Mouse (Mus musculus) stomach, embryonic 15.5 days (tissue): ENCODE measurements at regions not wholly inside any gene's neighbourhood (a gene's known extent, or its start where the extent isn't known, plus 50 kb on each side); places are given as distances from the start of the nearest gene placed in this dataset.

Experiments
- ATAC-seq: fragments of 200-750 bp; cut with Nextera tagmentation; 2 replicates; pipeline ENCODE4 v1.8.0; 2017; ENCODE audit warnings: low read depth, moderate number of reproducible peaks, moderate TSS enrichment; ENCODE audit not compliant: insufficient read depth, low FRiP score
- H3K27ac ChIP-seq: fragments of 300-500 bp; sonication (generic); 2 replicates; pipeline ENCODE4 v1.5.1; 2015; ENCODE audit warnings: mild to moderate bottlenecking, inconsistent platforms
- H3K27me3 ChIP-seq: fragments of 300-500 bp; sonication (generic); replicated peaks from 2 replicates; pipeline ENCODE4 v1.6.1; 2015; ENCODE audit warnings: inconsistent platforms
- H3K36me3 ChIP-seq: fragments of 300-500 bp; sonication (generic); 2 replicates; pipeline ENCODE4 v1.6.1; 2015; ENCODE audit warnings: inconsistent platforms
- H3K4me1 ChIP-seq: fragments of 300-500 bp; sonication (generic); 2 replicates; pipeline ENCODE4 v1.6.1; 2015; ENCODE audit warnings: inconsistent platforms
- H3K4me2 ChIP-seq: fragments of 300-500 bp; sonication (generic); 2 replicates; pipeline ENCODE4 v1.6.1; 2015; ENCODE audit warnings: mild to moderate bottlenecking, inconsistent platforms
- H3K4me3 ChIP-seq: fragments of 300-500 bp; sonication (generic); replicated peaks from 2 replicates; pipeline ENCODE4 v1.5.1; 2015; ENCODE audit warnings: inconsistent platforms
- H3K9ac ChIP-seq: fragments of 300-500 bp; sonication (generic); 2 replicates; pipeline ENCODE4 v1.6.1; 2015; ENCODE audit warnings: inconsistent platforms
- H3K9me3 ChIP-seq: fragments of 300-500 bp; sonication (generic); 2 replicates; pipeline ENCODE4 v1.6.1; 2016; ENCODE audit warnings: inconsistent platforms
- WGBS: fragments of 180-500 bp; shearing (Covaris S2); methylation state at CpG from one replicate; pipeline ENCODE4 v1.1.7; 2015; 5-methylcytosine and 5-hydroxymethylcytosine counted together

DNA sequence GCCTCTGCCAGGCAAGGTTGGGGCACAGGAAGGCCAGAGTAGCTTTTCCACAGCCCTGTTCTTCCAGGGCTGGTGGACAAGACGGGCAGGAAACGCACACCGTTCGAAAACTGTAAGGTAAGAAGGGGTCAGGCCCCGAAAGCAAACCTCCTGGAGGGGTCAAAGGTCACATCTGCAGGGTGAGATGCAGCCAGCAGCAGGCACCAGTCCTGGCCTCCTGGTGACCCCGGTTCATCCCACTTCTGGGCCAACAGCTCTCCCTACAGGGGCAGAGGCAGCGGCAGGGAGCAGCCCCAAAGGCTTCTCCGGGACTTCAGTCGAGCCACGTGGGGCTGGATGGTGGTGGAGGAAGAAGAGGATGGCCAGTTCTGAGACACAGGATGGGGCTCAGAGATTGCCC, 98.3 kb downstream of the Rplp1 start:
- WGBS: 39% methylated on average over 10 of the region's 10 CpGs
- 0 out of 2 replicates have a peak, but pooled peaks cover 6% of the 10 kb centered on the region for H3K4me1 ChIP-seq
- no peaks in the 10 kb centered on the region for H3K36me3 ChIP-seq
- no peak overlapping the region for H3K4me2 ChIP-seq
- no peak overlapping the region for H3K27ac ChIP-seq
- no peak for ATAC-seq
- no peaks in the 10 kb centered on the region for H3K9me3 ChIP-seq
- no peak overlapping the region for H3K9ac ChIP-seq
- H3K4me3 ChIP-seq: no peak overlapping the region
- no peaks in the 10 kb centered on the region for H3K27me3 ChIP-seq

DNA sequence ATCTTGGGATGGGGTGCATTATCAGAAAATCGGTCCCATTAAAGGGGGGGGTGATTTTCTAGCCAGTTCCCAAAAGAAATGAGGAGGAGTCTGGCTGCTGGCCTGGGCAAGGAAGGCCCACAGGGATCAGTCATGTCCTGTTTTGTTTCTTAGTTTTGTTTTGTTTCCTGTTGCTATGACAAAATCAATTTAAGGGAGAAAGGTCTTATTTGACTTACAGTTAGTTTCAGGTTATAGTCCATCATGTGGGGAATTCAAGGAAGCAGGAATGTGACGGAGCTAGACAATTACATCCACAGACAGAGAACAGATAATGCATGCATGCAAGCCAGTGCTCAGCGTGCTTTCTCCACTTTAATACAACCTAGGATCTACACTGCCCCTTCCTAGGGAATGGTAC, 101.1 kb downstream of the Rplp1 start:
- H3K4me1 ChIP-seq: peaks cover 8% of the 10 kb centered on the region; the same call in 1 of the 2 replicates
- no peak for ATAC-seq
- 75% methylated on average over 3 of the region's 3 CpGs for WGBS

DNA sequence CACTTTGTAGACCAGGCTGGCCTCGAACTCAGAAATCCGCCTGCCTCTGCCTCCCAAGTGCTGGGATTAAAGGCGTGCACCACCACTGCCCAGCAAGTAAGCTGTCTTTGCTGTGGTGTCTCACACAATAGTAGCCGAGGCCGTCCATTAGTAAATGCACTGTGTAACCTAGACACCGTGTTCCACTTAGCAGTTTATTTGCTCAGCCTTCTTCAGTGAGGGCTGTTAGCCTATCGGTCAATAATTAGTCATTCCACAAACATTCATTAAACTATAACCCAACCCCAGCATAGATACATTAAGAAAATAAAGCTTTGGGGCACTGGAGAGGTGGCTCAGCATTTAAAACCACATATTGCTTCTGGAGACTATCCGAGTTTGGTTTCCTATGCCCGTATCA, 102.0 kb downstream of the Rplp1 start:
- H3K9me3 ChIP-seq: no peaks in the 10 kb centered on the region
- H3K27ac ChIP-seq: peak overlapping the region; percentile 51; the same call in 1 of the 2 replicates
- H3K27me3 ChIP-seq: no peaks in the 10 kb centered on the region
- H3K9ac ChIP-seq: no peak overlapping the region
- 73% methylated on average over 9 of the region's 9 CpGs for WGBS
- no peaks in the 10 kb centered on the region for H3K36me3 ChIP-seq
- H3K4me1 ChIP-seq: peaks cover 16% of the 10 kb centered on the region; the same call in 1 of the 2 replicates
- H3K4me2 ChIP-seq: no peak overlapping the region
- H3K4me3 ChIP-seq: no peak overlapping the region
- peak; percentile 54 for ATAC-seq

More for the DNA sequence above, 101.1 kb downstream of the Rplp1 start:
- Histone ChIP-seq H3K9ac (no peak overlapping the region), H3K27ac (no peak overlapping the region), H3K4me2 (no peak overlapping the region), H3K4me3 (no peak overlapping the region), H3K9me3 (no peaks in the 10 kb centered on the region), H3K27me3 (no peaks in the 10 kb centered on the region), H3K36me3 (no peaks in the 10 kb centered on the region)

- 79% methylated on average over 4 of the region's 4 CpGs for WGBS
- Histone ChIP-seq H3K36me3 (no peaks in the 10 kb centered on the region), H3K27me3 (no peaks in the 10 kb centered on the region), H3K9me3 (no peaks in the 10 kb centered on the region), H3K4me3 (no peak overlapping the region), H3K27ac (no peak overlapping the region), H3K9ac (no peak overlapping the region), H3K4me1 (peaks cover 9% of the 10 kb centered on the region; the same call in 1 of the 2 replicates), H3K4me2 (no peak overlapping the region)
- no peak for ATAC-seq
Observed at GRCm38 (mm10) chr9:61810456-61810855, 103.9 kb downstream of the Rplp1 start.

GRCm38 (mm10) chr9:61808351-61809225, 105.8 kb downstream of the Rplp1 start:
- H3K27ac ChIP-seq: peak overlapping the region; percentile 71
- H3K4me3 ChIP-seq: no peak overlapping the region
- 59% methylated on average over 12 of the region's 12 CpGs for WGBS
- no peaks in the 10 kb centered on the region for H3K27me3 ChIP-seq
- H3K36me3 ChIP-seq: no peaks in the 10 kb centered on the region
- peak; percentile 94 for ATAC-seq
- peaks cover 9% of the 10 kb centered on the region; the same call in 1 of the 2 replicates for H3K4me1 ChIP-seq
- no peaks in the 10 kb centered on the region for H3K9me3 ChIP-seq
- H3K9ac ChIP-seq: no peak overlapping the region
- peak overlapping the region; percentile 20; the same call in 1 of the 2 replicates for H3K4me2 ChIP-seq

DNA sequence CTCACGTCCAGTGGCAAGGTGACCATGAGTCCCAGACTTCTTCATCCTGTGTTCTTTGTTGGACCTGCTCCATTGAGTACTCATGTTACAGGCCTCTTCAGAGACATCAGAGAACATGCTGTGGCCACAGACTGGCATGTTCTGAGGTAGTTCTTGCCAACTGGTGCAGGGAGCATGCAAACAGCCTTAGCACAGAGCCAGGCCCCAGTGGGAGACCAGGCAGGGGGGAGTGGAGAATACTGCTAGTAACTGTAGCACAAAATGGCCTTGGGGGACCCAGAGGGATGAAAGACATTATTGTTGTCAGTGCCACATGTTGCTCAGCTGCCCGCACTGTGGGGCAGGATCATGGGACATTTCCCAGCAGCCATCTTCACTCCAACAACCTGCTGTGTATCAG, 108.4 kb downstream of the Rplp1 start:
- Histone ChIP-seq H3K4me3 (no peak overlapping the region), H3K4me2 (no peak overlapping the region), H3K9ac (no peak overlapping the region), H3K27ac (no peak overlapping the region), H3K4me1 (peaks cover 9% of the 10 kb centered on the region; the same call in 1 of the 2 replicates), H3K36me3 (no peaks in the 10 kb centered on the region), H3K9me3 (no peaks in the 10 kb centered on the region), H3K27me3 (no peaks in the 10 kb centered on the region)
- WGBS: 89% methylated on average over 2 of the region's 2 CpGs
- ATAC-seq: no peak

DNA sequence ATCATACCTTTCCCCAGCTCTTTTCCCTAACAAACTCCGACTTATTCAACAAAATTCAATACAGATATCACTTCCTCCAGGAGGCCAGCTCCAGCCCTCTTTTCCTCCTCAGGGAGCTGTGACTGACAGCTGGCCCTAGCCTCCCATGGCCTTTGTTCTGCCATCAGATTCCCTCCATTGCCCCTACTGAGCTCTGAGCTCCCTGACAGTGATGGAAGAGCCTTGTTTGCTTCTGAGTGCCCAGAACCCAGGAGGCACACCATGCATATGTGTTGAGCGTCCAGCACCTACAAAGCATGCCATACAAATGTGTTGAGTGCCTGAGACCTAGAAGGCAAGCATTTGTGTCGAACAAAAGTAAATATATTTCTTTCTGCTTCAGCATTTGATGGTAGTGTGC, 110.8 kb downstream of the Rplp1 start:
- H3K27me3 ChIP-seq: no peaks in the 10 kb centered on the region
- H3K4me3 ChIP-seq: no peak overlapping the region
- H3K4me2 ChIP-seq: no peak overlapping the region
- H3K36me3 ChIP-seq: no peaks in the 10 kb centered on the region
- WGBS: 46% methylated on average over 3 of the region's 3 CpGs
- no peak for ATAC-seq
- H3K9ac ChIP-seq: no peak overlapping the region
- peaks cover 9% of the 10 kb centered on the region; the same call in 1 of the 2 replicates for H3K4me1 ChIP-seq
- no peaks in the 10 kb centered on the region for H3K9me3 ChIP-seq
- H3K27ac ChIP-seq: no peak overlapping the region

DNA sequence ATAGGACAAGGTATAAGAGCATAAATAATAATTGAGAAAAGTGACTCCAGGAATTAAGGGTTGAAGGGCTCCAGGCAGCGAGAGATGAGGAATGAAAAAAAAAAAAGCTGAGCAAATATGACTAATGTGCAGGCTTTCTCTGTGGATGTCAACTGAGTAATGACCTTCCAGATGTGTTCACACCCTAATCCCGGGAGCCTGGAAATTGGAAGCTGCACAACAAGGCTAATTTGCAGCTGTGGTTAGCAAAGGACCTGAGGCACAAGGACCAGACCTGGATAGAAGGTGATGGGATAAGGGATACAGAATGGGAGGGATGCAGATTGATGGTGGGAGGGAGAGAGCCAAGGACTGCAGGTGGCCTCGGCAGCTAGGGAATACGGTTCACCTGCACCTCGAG, 111.6 kb downstream of the Rplp1 start:
- no peak for ATAC-seq
- Histone ChIP-seq H3K4me3 (no peak overlapping the region), H3K4me2 (no peak overlapping the region), H3K27me3 (no peaks in the 10 kb centered on the region), H3K27ac (no peak overlapping the region), H3K36me3 (no peaks in the 10 kb centered on the region), H3K9me3 (no peaks in the 10 kb centered on the region), H3K4me1 (peaks cover 2% of the 10 kb centered on the region; the same call in 1 of the 2 replicates), H3K9ac (no peak overlapping the region)
- 57% methylated on average over 5 of the region's 5 CpGs for WGBS

- whole genome bisulfite sequencing: 34% methylated on average over 1 of the region's 1 CpGs
- Histone ChIP-seq H3K4me2 (no peak overlapping the region), H3K9ac (no peak overlapping the region), H3K4me3 (no peak overlapping the region), H3K4me1 (no peaks in the 10 kb centered on the region), H3K36me3 (no peaks in the 10 kb centered on the region), H3K27me3 (no peaks in the 10 kb centered on the region), H3K27ac (no peak overlapping the region), H3K9me3 (no peaks in the 10 kb centered on the region)
- 0 out of 2 replicates have a peak, but pooled peaks have one; percentile 29 for ATAC-seq
Observed at GRCm38 (mm10) chr9:61799535-61799934, 114.8 kb downstream of the Rplp1 start.

DNA sequence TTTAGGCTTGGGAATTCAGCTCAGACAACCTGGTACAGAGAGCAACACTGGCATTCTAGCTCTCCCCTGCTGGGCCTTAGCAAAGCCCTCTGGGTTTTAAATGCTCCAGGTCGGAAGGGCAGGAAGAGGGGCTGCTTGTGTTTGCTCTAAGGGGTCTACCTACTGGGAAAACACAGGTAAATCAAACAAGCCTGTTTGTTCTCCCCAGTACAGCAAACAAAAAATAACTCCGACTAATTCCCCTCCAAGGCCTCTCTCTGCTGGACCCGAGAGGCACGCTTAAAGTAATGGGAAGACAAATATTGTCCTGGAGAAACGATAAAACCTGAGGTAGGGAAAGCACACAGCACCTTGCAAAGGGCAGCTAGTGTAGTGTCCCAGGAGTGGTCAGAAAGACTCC, 118.4 kb downstream of the Rplp1 start:
- Histone ChIP-seq H3K9me3 (no peaks in the 10 kb centered on the region), H3K9ac (no peak overlapping the region), H3K4me3 (no peak overlapping the region), H3K27me3 (no peaks in the 10 kb centered on the region), H3K36me3 (no peaks in the 10 kb centered on the region), H3K4me1 (no peaks in the 10 kb centered on the region), H3K4me2 (no peak overlapping the region), H3K27ac (peak overlapping the region; percentile 76; the same call in 1 of the 2 replicates)
- 58% methylated on average over 5 of the region's 5 CpGs for WGBS
- ATAC-seq: peak; percentile 84

DNA sequence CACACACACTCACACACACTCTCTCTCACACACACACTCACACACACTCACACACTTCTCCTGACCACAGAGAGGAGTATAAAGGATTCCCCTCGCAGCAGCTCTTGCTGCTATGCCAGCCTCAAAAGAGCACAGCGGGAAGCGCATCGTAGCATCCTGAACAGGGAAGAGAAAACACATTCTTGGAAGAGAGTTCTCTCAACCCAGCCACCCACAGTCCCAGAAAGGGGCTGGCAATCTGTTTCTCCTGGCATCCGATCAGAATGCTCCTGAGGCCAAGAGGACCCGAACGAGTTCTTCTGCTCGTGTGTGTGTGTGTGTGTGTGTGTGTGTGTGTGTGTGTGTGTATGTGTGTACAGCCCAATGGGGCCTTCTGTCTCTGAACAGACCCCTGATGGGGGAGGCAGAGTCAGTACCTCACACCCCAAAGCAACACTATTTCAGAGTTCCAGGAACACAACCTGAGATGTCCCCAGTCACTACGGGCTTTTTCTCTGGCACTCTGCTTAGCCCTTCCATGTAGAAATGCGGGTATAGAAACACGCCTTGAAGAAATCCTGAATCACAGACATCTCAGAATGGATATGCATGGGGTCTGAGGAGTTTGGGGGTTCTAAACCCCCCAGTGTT, 122.8 kb downstream of the Rplp1 start:
- H3K27ac ChIP-seq: no peak overlapping the region
- no peak overlapping the region for H3K9ac ChIP-seq
- no peak for ATAC-seq
- H3K4me2 ChIP-seq: no peak overlapping the region
- H3K4me1 ChIP-seq: no peaks in the 10 kb centered on the region
- H3K9me3 ChIP-seq: no peaks in the 10 kb centered on the region
- no peaks in the 10 kb centered on the region for H3K36me3 ChIP-seq
- no peaks in the 10 kb centered on the region for H3K27me3 ChIP-seq
- WGBS: 86% methylated on average over 11 of the region's 11 CpGs
- H3K4me3 ChIP-seq: no peak overlapping the region

- H3K4me3 ChIP-seq: no peak overlapping the region
- no peaks in the 10 kb centered on the region for H3K4me1 ChIP-seq
- no peaks in the 10 kb centered on the region for H3K36me3 ChIP-seq
- WGBS: 84% methylated on average over 2 of the region's 2 CpGs
- H3K27ac ChIP-seq: no peak overlapping the region
- no peak for ATAC-seq
- no peaks in the 10 kb centered on the region for H3K9me3 ChIP-seq
- H3K4me2 ChIP-seq: no peak overlapping the region
- H3K27me3 ChIP-seq: no peaks in the 10 kb centered on the region
- H3K9ac ChIP-seq: no peak overlapping the region
Observed at GRCm38 (mm10) chr9:61790849-61791248, 123.5 kb downstream of the Rplp1 start.
